Mouse (Mus musculus): ENCODE results near the gene Slit1. TPM values are rescaled to one million over a fixed set of nuclear protein-coding genes. Genes with fewer than 3 reads are reported as not detected.

Gene Slit1
- polyA plus RNA-seq, 1 experiment, result 28.3 TPM

DNA sequence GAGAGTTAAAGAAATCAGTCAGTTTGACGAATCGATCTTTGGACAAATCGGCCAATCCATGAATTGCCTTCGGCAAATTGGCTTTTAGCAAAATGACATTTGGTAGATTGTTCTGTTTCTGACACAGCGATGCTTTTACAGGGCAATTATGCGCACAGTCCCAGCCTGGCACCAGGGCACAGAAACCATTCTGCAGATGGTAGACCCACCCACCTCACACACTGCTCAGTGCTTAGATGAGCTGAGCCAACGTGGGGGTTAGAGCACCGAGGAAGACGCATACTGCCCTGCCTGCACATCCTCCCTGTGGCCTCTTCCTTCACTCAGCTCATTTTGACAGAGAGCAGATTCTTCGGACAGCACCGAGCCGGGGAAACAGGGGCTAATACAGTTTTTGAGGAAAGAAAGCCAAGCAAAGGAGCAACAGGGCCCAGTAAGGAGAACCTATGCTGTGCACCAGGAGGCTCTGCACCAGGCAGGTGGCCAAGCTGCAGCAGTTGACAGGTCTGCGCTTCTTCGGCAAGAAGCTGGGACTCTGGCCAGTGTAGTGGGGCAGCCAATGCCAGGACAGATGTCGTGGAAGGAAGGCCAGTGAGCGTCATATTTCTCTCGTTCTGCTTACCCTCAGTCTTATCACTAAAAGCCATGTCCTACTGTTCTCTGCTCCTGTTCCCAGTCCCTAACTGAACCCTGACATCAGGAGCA is 83.0 kb downstream of the Slit1 start:
- peak; percentile 44 to 64 for DNase-seq (ENCODE audit: extremely low spot score in 1 of 2, low spot score in 1 of 2)

DNA sequence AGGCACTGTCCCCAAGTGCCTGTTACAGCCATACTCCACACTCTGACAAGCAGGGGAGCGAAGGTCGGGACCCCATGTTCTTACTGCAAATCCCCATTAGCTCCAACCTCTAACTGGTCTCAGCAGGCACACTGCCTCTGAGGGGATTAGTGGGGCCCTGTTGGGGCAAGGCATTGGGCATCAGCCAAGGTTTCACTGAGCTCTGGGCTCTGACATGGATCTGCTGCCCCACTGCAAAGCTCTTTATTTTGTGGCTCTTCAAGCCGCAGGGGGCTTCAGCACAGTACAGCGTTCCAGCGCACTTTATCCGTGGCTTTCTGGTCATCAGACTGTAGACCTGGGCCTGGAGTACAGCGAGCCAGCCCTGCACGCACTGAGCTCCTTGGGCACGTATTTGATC is 86.0 kb downstream of the Slit1 start:
- DNase-seq (ENCODE audit: extremely low spot score in 1 of 2, low spot score in 1 of 2), result no peak

DNA sequence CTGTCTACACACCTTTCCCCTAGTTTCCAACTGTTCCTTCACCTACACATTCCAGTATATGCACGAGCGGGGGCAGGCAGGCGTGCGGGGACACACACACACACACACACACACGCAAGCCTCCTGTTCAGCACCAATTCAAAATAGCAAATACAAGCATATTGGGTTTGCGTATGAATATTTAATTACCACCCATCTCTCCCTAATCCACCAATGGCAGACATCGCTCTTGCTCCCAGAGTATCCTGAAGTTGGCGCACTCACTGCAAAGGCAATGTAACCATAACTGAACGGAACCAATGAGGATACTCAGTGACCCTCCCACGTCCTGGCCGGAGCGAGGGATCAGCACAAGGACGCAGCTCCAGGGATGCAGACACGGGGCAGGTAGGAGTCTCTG is 86.8 kb downstream of the Slit1 start:
- DNase-seq (ENCODE audit: extremely low spot score in 1 of 2, low spot score in 1 of 2), result no peak

GRCm38 (mm10) chr19:41655970-41656369 is 87.5 kb downstream of the Slit1 start:
- peak in 1 of 2 experiments; percentile 89 for DNase-seq (ENCODE audit: extremely low spot score in 1 of 2, low spot score in 1 of 2)

DNA sequence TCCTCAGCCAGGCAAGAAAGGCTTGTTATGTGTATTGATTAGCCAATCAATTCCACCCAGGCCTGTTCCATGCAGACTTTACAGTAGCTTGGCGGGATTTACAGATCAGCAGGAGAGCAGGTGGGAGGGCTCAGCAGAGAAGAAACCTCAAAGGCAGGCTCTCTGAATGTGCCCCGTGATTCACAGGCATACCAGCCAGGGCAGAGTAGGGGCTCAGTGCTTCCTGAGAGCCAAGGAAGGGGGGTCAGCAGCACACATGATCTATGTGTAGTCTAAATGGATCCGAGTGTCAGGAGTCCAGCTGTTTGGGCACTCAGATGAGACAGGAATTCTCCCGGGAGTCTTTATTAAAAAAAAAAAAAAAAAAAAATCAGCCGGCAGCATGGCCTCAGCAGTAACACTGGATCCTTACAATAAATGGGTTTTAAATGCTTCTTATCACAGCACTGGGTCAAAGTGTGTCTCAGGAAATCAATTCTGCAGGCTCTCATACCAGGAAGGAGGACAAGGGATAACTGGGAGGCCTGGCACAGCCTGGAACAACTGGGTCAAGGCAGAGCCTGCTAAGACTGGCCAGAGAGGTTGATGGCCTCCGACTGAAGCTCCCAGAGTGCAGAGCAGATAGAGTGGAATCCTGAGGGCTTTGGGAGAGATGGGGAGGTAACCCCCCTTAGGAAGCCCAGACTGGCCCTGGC is 88.2 kb downstream of the Slit1 start:
- DNase-seq (ENCODE audit: extremely low spot score in 1 of 2, low spot score in 1 of 2), result no peak

DNA sequence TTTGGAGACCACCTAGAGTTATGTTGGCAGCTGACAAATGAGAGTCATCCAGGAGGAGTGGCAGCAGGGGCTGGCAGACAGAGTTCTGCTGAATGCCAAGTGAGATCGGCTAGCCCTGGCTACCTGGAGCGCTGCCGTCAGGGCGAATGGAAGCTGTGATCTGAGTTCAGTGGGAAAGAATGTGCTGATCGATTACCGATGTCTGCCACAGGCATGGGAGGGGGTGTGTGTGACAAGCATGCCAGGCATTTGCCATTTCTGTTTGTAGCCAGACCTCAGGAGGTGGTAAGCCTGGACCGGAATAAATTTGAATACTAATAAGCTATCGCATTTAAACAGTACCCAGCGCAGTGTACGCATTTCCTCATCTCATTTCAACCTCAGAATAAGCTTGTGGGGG is 91.5 kb downstream of the Slit1 start:
- DNase-seq (ENCODE audit: extremely low spot score in 1 of 2, low spot score in 1 of 2), result no peak

- no peak for DNase-seq (ENCODE audit: extremely low spot score in 1 of 2, low spot score in 1 of 2)
Observed at GRCm38 (mm10) chr19:41649394-41649793, 94.1 kb downstream of the Slit1 start.

GRCm38 (mm10) chr19:41646947-41647631 is 96.4 kb downstream of the Slit1 start:
- peak; percentile 56 to 93 for DNase-seq (ENCODE audit: extremely low spot score in 1 of 2, low spot score in 1 of 2)

DNA sequence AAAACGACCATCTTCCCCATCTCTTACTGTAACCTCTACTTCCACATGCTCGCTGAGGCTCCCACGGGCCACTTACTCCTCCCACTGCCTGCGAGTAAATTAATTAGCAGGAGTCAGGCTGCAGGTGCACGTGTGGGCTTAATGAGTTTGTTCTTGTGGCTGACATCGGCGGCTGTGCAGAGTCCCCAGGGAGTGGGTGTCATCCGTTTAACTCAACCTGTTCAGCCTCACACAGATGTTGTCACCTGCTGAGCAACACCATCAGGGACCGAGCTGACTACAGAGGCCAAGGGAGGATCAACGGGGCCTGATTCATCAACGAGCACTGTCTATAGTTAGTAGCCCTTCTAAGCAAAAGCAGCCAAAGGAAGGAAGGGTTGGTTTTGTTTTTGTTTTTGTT is 100.5 kb downstream of the Slit1 start:
- DNase-seq (ENCODE audit: extremely low spot score in 1 of 2, low spot score in 1 of 2), result no peak

DNA sequence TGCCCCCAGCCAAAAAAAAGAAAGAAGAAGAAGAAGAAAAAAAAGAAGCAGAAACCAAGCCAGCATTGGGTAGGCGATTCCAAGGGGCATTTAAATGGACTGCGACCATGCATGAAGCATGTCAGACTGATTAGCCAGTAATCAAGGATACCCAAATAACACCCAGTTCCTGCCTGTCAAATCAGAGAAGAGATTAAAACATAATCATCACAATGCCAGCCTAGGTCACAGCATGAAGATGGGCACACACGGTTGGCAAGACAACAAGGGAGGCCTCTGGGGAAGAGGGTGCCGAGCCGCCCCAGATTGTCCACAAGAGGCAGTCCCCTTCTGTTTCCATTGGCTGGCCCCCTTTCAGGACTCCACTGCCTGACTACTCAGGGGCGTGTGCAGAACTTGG is 108.5 kb downstream of the Slit1 start:
- no peak for DNase-seq (ENCODE audit: extremely low spot score in 1 of 2, low spot score in 1 of 2)

DNA sequence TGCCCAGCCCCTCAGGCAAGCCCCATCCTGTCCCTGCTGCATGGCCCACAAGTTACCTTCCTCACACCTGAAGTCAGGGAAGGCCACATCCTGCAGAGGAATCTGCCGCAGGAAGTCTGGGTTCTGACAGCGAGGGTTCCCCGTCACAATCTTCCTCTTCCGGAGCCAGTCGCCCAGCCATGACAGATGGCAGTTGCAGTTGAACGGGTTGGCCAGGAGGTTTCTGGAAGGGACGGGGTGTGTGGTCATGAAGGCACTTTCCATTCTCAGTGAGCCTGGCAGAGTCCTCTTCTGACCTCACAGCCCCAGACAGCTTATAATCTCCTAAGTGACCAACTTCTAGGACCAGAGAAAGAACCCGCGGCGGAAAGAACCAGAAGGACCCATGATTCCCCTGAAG is 109.4 kb downstream of the Slit1 start:
- no peak for DNase-seq (ENCODE audit: extremely low spot score in 1 of 2, low spot score in 1 of 2)

DNA sequence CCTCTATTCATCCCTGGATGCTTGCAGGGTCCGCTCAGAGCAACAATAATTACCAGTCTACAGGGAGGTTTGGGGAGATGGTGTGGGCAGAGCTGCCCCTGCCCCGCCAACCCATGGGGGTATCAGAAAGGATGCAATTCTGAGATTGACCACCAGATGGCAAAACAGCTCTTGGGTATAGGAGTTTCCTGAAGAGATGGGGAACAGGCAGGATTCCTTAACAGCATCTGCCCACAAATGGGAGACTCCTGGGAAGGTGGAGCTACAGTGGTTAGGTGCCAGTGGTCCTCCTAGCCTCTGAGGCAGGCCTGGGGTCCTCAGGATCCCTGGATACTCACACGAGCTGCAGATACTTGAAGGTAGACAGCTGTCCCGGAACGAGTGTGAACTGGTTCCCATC is 113.9 kb downstream of the Slit1 start:
- DNase-seq (ENCODE audit: extremely low spot score in 1 of 2, low spot score in 1 of 2), result peak in 1 of 2 experiments; percentile 83

GRCm38 (mm10) chr19:41628970-41629369 is 114.5 kb downstream of the Slit1 start:
- DNase-seq (ENCODE audit: extremely low spot score in 1 of 2, low spot score in 1 of 2), result no peak

GRCm38 (mm10) chr19:41620366-41621092 is 122.9 kb downstream of the Slit1 start:
- no peak for DNase-seq (ENCODE audit: extremely low spot score in 1 of 2, low spot score in 1 of 2)

DNA sequence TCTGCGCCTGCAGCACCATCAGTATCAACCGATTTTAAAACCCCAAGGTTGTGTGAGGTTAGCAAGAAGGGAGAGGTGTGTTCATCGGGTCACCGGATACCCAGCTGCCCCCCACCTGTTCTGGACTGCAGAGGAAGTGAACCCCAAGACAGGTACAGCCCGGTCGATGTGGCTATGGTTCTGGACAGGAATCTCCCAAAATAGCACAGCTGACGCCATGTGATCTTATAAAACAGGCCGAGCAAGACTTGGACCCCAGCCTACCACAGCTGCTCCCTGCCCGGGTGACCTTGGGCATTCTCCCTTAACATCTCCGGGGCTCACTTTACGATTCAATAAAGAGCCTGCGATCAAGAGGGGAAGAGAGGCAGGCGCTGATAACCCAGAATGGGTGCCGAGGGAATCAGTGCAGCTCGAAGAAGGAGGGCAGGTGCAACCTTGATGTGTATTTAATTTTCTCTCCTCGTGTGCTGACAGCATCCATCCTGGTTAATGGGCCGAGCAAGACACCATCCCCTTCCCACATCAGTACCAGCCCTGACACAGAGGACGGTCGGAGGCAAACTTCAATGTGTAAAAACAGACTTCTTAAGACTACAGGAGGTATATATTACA is 124.6 kb downstream of the Slit1 start:
- no peak for DNase-seq (ENCODE audit: extremely low spot score in 1 of 2, low spot score in 1 of 2)

GRCm38 (mm10) chr19:41618153-41618657 is 125.3 kb downstream of the Slit1 start:
- DNase-seq (ENCODE audit: extremely low spot score in 1 of 2, low spot score in 1 of 2), result peak in 1 of 2 experiments; percentile 28

DNA sequence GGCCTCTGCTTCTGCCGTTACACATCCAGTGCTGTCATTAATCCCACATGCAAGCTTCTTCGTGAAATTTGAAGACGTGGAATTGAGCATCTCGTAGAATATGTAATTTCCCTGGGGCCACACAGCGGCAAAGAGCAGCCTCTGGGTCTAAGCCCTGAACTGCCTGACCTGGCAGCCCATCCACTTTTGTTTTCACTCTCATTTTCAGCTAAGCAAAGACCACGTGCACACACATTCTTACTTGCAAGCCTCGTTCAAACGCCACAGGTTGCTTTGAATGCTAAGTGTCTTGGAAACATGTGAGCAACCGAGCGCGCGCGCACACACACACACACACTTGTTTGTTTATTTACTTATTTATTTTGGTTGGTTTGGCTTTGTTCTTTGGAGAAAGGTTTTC is 126.4 kb downstream of the Slit1 start:
- no peak for DNase-seq (ENCODE audit: extremely low spot score in 1 of 2, low spot score in 1 of 2)

DNA sequence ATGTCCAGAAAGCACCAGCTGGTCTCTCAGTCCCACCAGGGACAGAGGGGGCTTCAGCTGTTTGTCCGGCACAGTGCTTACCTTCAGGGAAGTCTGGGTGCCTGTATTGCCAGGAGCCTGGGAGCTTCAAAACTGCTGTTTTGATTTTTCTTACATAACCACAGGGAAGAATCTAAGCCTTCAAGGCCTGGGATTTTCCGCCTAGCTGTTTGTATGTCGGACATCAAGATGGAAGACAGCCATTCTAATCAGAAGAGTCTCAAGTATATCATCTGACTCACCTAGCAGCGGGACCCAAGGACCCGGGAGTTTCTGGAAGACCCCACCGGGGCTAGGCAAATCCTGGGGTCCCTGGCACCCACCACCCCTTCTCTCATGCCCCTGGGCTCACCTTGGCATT is 127.2 kb downstream of the Slit1 start:
- DNase-seq (ENCODE audit: extremely low spot score in 1 of 2, low spot score in 1 of 2), result no peak

GRCm38 (mm10) chr19:41615606-41616224 is 127.8 kb downstream of the Slit1 start:
- DNase-seq (ENCODE audit: extremely low spot score in 1 of 2, low spot score in 1 of 2), result no peak

Measured in frontal cortex, adult 2 months (tissue).